Mouse (Mus musculus) bone marrow, adult 2 months (tissue): ENCODE measurements around the gene Aqr. TPM values are rescaled to one million over a fixed set of nuclear protein-coding genes. Genes with fewer than 3 reads are reported as not detected.

Experiments used
- H3K27ac ChIP-seq: fragments of 200-500 bp; 2 replicates; pipeline ENCODE4 v1.5.1; 2012; ENCODE audit warnings: low read depth, mild to moderate bottlenecking, control low read depth, inconsistent platforms, low read length; ENCODE audit not compliant: control insufficient read depth, poor library complexity, insufficient read depth
- H3K4me1 ChIP-seq: fragments of 200-500 bp; 2 replicates; pipeline ENCODE4 v1.6.1; 2011; ENCODE audit warnings: low read length; ENCODE audit not compliant: control insufficient read depth, insufficient read depth
- H3K4me3 ChIP-seq: fragments of 200-500 bp; replicated peaks from 2 replicates; pipeline ENCODE3; 2011; ENCODE audit warnings: mild to moderate bottlenecking, low read depth, low read length, control low read depth; ENCODE audit not compliant: control insufficient read depth
- CTCF ChIP-seq: fragments of 200-500 bp; IDR thresholded peaks from 2 replicates; pipeline ENCODE4 v1.5.1; 2011; ENCODE audit warnings: low read length, control low read depth; ENCODE audit not compliant: control insufficient read depth, insufficient read depth
- POLR2A ChIP-seq: fragments of 200-500 bp; IDR thresholded peaks from 2 replicates; pipeline ENCODE4 v1.6.1; 2011; ENCODE audit warnings: low read depth, mild to moderate bottlenecking, control low read depth, low read length, borderline replicate concordance; ENCODE audit not compliant: control insufficient read depth
- WGBS: fragments of 180-500 bp; shearing (Covaris S2); methylation state at CpG from one replicate; pipeline ENCODE4 v1.1.7; 2018; 5-methylcytosine and 5-hydroxymethylcytosine counted together
- polyA plus RNA-seq: library from polyadenylated mRNA; stranded (reverse); fragments of >200 nt; gene quantifications from 2 replicates; pipeline ENCODE4 v1.2.4, GENCODE M21; 2011; ENCODE audit warnings: low replicate concordance; ENCODE audit not compliant: missing spikeins, insufficient read depth, insufficient read length

Gene Aqr
- polyA plus RNA-seq, 1 experiment, result 15.3 TPM

GRCm38 (mm10) chr2:114060071-114060591 lies 126.7 kb downstream of the Aqr start:
- no peak overlapping the region for H3K4me3 ChIP-seq
- WGBS, result 69% methylated on average over 6 of the region's 6 CpGs
- no peak overlapping the region for H3K27ac ChIP-seq
- H3K4me1 ChIP-seq, result no peaks in the 10 kb centered on the region
- TF ChIP-seq POLR2A (no peak), CTCF (no peak)

- Histone ChIP-seq H3K4me3 (no peak overlapping the region), H3K4me1 (no peaks in the 10 kb centered on the region), H3K27ac (no peak overlapping the region)
- TF ChIP-seq POLR2A, result no peak
- TF ChIP-seq CTCF, result no peak
- WGBS, result 71% methylated on average over 1 of the region's 1 CpGs
These were observed 127.2 kb downstream of the Aqr start for GRCm38 (mm10) chr2:114059608-114060007.

DNA sequence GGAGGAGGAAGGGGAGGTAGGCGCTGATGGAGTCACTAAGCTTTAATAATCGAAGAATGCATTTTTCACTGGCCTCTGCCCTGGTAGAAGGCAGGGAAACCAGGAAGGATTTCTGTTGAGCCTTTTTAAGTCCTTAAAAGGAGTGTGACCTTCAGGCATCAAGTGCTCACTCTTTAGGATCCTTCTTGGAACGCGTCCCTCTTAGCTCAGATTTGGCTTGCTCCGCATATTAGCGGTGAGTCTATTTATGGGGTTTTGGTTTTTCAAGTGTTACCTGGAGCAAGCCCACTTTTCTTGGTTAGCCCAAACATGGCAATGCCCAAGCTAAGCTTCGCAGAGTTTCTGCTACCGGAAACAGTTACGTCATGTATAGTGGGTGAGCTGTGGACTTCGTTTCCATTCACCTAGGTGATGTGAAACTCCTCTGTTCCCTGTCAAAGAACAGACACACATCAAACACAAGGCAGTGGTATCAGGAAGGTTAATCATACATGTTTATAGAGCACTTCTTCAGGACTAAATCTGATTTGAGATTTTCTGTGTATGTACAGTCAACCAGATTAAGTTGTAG lies 128.5 kb downstream of the Aqr start:
- H3K4me3 ChIP-seq, result no peak overlapping the region
- H3K27ac ChIP-seq, result no peak overlapping the region
- no peak for TF ChIP-seq POLR2A
- TF ChIP-seq CTCF, result no peak
- WGBS, result 90% methylated on average over 10 of the region's 10 CpGs
- no peaks in the 10 kb centered on the region for H3K4me1 ChIP-seq

- H3K27ac ChIP-seq, result no peak overlapping the region
- no peaks in the 10 kb centered on the region for H3K4me1 ChIP-seq
- no peak overlapping the region for H3K4me3 ChIP-seq
- WGBS, result 43% methylated on average over 10 of the region's 10 CpGs
- TF ChIP-seq CTCF, result no peak
- no peak for TF ChIP-seq POLR2A
These were observed 129.4 kb downstream of the Aqr start for GRCm38 (mm10) chr2:114057303-114057853.

- H3K4me1 ChIP-seq, result no peaks in the 10 kb centered on the region
- TF ChIP-seq CTCF (no peak), POLR2A (no peak)
- 79% methylated on average over 4 of the region's 4 CpGs for WGBS
These were observed 132.7 kb downstream of the Aqr start for GRCm38 (mm10) chr2:114054129-114054528.

DNA sequence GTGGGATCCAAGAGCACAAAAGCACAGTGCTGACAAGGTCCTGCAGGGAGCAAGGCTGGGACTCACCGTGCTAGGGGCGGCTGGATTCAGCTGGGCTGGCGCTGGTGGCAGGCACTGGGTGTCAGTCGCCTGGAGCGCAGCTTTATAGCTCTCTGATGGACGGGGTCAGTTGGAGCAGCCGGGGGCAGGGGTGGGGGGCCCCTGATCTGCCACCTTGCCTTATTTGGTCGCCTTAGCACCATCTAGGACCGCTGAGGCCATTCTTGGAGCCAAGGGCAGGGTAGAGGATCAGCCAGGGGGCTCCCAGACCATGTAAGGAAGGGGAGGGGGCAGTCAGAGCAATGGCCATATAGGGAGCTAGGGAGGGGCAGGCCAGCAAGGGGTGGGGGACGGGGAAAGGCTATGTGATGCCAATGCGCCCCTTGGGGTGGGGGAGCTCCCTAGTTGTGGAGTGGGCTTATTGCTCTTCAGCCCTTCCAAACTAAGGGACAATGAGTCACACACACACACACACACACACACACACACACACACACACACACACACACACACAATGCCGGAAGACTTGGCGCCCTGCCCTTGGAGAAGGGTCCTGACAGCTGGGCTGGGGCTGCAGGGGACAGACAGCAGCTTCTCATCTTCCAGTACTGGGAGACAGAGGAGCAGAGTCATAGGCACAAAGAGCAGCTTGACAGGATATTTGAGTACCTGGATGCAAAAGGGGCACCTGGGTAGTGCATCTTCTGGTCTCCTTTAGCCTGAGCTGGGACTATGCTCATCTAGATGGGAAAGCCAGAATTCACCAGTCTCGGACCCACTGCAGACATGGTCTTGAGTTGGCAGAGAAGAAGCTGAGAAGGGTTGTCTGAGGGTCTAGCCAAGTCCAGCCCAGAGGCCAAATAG lies 133.9 kb downstream of the Aqr start, which contains the start of gene Actc1:
Gene Actc1 (minus strand): TSS at position 853 of the 903 bp plus-strand sequence.
- TF ChIP-seq POLR2A (no peak), CTCF (no peak)
- 32% methylated on average over 12 of the region's 14 CpGs for WGBS
- no peak within 1 kb of the TSS for H3K4me3 ChIP-seq

More at GRCm38 (mm10) chr2:114054129-114054528, 132.7 kb downstream of the Aqr start:
- Histone ChIP-seq H3K27ac (no peak overlapping the region), H3K4me3 (no peak overlapping the region)

DNA sequence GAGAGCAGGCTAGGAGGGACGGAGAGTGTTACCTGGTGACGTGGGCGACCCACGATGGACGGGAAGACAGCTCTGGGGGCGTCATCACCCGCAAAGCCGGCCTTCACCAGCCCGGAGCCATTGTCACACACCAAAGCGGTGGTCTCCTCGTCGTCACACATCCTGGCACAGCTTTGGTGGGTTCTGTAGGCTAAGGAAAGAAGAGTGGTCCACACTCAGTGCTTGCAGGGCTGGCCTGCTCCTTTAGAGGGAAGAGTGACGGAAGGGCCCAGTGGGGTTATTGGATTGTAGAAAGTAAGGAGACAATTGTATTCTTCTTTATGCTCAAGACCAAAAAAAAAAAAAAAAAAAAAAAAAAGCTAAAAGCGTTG lies 135.0 kb downstream of the Aqr start:
- no peak overlapping the region for H3K4me3 ChIP-seq
- WGBS, result 89% methylated on average over 14 of the region's 14 CpGs
- no peak for TF ChIP-seq POLR2A
- TF ChIP-seq CTCF, result no peak
- H3K27ac ChIP-seq, result no peak overlapping the region
- H3K4me1 ChIP-seq, result no peaks in the 10 kb centered on the region

More for the DNA sequence above, 133.9 kb downstream of the Aqr start, which contains the start of gene Actc1:
- no peaks in the 10 kb centered on the region for H3K4me1 ChIP-seq
- no peak within 1 kb of the TSS for H3K27ac ChIP-seq

Other genes starting within 250 kb of the Aqr start
- gene Gjd2, start 173.4 kb downstream of the Aqr start, polyA plus RNA-seq, result not detected in 2 replicates
- gene Actc1, start 133.5 kb downstream of the Aqr start, polyA plus RNA-seq, result 5.5 TPM in 1 of 2 replicates, not detected in the other
- gene Zfp770, start 14.4 kb upstream of the Aqr start, polyA plus RNA-seq, result 2.1 and 3.4 TPM in 2 replicates